Mouse (Mus musculus) kidney, adult 2 months (tissue): ENCODE data around the gene Mov10l1.

Experiments
- CTCF ChIP-seq: fragments of 200-500 bp; conservative IDR thresholded peaks from 2 replicates; pipeline ENCODE4 v1.5.1; 2011; ENCODE audit warnings: low read depth, mild to moderate bottlenecking, control low read depth, low read length, moderate library complexity, mixed read lengths; ENCODE audit not compliant: insufficient read depth, insufficient read length
- POLR2A ChIP-seq: fragments of 200-500 bp; IDR thresholded peaks from one replicate; pipeline ENCODE4 v1.6.1; 2011; ENCODE audit warnings: low read depth, low read length, control low read depth

GRCm38 (mm10) chr15:89062518-89062910, 79.8 kb downstream of the Mov10l1 start:
- no peak for TF ChIP-seq CTCF
- no peak for TF ChIP-seq POLR2A
